Mouse (Mus musculus) megakaryocyte, embryonic 14.5 days (primary cell): ENCODE data around the gene Phkg1.

Experiments
- FLI1 ChIP-seq: IDR thresholded peaks from 2 replicates; pipeline ENCODE4 v1.6.1; 2012; ENCODE audit warnings: low read length, inconsistent platforms, mixed read lengths
- GATA1 ChIP-seq: IDR thresholded peaks from 3 replicates; pipeline ENCODE4 v1.6.1; 2012; ENCODE audit warnings: mixed read lengths, low read length, inconsistent platforms, borderline replicate concordance

DNA sequence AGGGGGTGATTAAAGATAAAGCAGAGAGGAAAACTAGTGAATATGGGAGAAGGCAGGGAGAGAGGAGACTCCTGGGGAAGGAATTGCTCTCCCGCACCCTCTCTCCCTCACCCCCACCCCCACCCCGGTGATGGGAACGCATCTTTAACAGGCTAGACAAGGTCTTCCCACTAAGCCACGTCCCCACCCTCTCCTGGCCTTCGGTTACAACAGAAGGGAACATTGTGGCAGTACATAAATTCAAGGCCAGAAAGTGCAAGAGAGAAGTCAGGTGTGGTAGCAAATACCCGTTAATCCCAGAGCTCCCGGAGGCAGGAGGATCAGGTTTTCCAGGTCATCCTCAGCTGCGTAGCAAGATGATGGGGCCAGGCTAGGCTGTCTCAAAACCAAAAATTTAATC lies 21.0 kb upstream of the Phkg1 start:
- no peak for TF ChIP-seq GATA1
- no peak for TF ChIP-seq FLI1
